Mouse (Mus musculus) lung, postnatal 10 days (tissue): ENCODE data around the gene Svep1.

Source experiments
- DNase-seq: peaks from one replicate; pipeline ENCODE4 v3.0.0; 2021

Svep1 gene

GRCm38 (mm10) chr4:58079631-58080030 is 127.0 kb downstream of the Svep1 start:
- peak; percentile 56 for DNase-seq

- peak; percentile 45 for DNase-seq
These were observed 128.7 kb downstream of the Svep1 start for GRCm38 (mm10) chr4:58077950-58078349.

- DNase-seq, result no peak
These were observed 129.1 kb downstream of the Svep1 start for GRCm38 (mm10) chr4:58077536-58077935.

- DNase-seq, result no peak
These were observed 133.8 kb downstream of the Svep1 start for GRCm38 (mm10) chr4:58072888-58073287.

- DNase-seq, result no peak
These were observed 137.8 kb downstream of the Svep1 start for GRCm38 (mm10) chr4:58068886-58069285.

GRCm38 (mm10) chr4:58064721-58065120 is 141.9 kb downstream of the Svep1 start:
- no peak for DNase-seq

- peak; percentile 10 for DNase-seq
These were observed 143.7 kb downstream of the Svep1 start for GRCm38 (mm10) chr4:58062933-58063332.

- no peak for DNase-seq
These were observed 151.0 kb downstream of the Svep1 start for GRCm38 (mm10) chr4:58055653-58056052.

- no peak for DNase-seq
These were observed 152.2 kb downstream of the Svep1 start for GRCm38 (mm10) chr4:58054441-58054840.

- no peak for DNase-seq
These were observed 155.9 kb downstream of the Svep1 start for GRCm38 (mm10) chr4:58050746-58051145.

GRCm38 (mm10) chr4:58050276-58050675 is 156.4 kb downstream of the Svep1 start:
- DNase-seq, result no peak

- no peak for DNase-seq
These were observed 161.8 kb downstream of the Svep1 start for GRCm38 (mm10) chr4:58044833-58045232.

- DNase-seq, result no peak
These were observed 162.3 kb downstream of the Svep1 start for GRCm38 (mm10) chr4:58044356-58044755.

GRCm38 (mm10) chr4:58040093-58040492 is 166.6 kb downstream of the Svep1 start:
- DNase-seq, result no peak

GRCm38 (mm10) chr4:58037096-58037705 is 169.5 kb downstream of the Svep1 start:
- DNase-seq, result no peak

GRCm38 (mm10) chr4:58034663-58035062 is 172.0 kb downstream of the Svep1 start:
- DNase-seq, result no peak

- DNase-seq, result no peak
These were observed 173.9 kb downstream of the Svep1 start for GRCm38 (mm10) chr4:58032714-58033113.

GRCm38 (mm10) chr4:58009024-58009423 is 197.6 kb downstream of the Svep1 start, which contains the start of gene Txndc8:
Txndc8 (minus strand) TSS chr4:58009124.
- no peak for DNase-seq

GRCm38 (mm10) chr4:58003501-58003900 is 203.2 kb downstream of the Svep1 start:
- DNase-seq, result no peak
